Mouse (Mus musculus): Measurements from ENCODE around the gene Crybg2. TPM values are rescaled to one million over a fixed set of nuclear protein-coding genes. Genes with fewer than 3 reads are reported as not detected.

Crybg2 gene
- polyA plus RNA-seq, 1 experiment from 2014 or later = 1.1 TPM

- Histone ChIP-seq H3K9me3 (no peaks in the 10 kb centered on the region), H3K4me2 (replicated peaks) (no peak overlapping the region), H3K36me3 (no peaks in the 10 kb centered on the region), H3K27me3 (no peaks in the 10 kb centered on the region), H3K4me3 (replicated peaks) (no peak overlapping the region), H3K27ac (no peak overlapping the region), H3K9ac (replicated peaks) (no peak overlapping the region), H3K4me1 (replicated peaks) (peaks cover 15% of the 10 kb centered on the region)
- ATAC-seq = no peak
- 89% methylated on average over 8 of the region's 8 CpGs for WGBS
These were observed 56.4 kb downstream of the Crybg2 start for GRCm38 (mm10) chr4:134117012-134117411.

- peaks cover 10% of the 10 kb centered on the region for H3K4me1 ChIP-seq (replicated peaks)
- no peak overlapping the region for H3K4me3 ChIP-seq (replicated peaks)
- no peaks in the 10 kb centered on the region for H3K27me3 ChIP-seq
- no peak overlapping the region for H3K27ac ChIP-seq
- no peak for ATAC-seq
- no peaks in the 10 kb centered on the region for H3K9me3 ChIP-seq
- 0 out of 2 replicates have a peak overlapping the region, but pooled peaks have one; percentile 37 for H3K9ac ChIP-seq (replicated peaks)
- WGBS = 76% methylated on average over 14 of the region's 14 CpGs
- H3K4me2 ChIP-seq (replicated peaks) = no peak overlapping the region
- H3K36me3 ChIP-seq = no peaks in the 10 kb centered on the region
These were observed 57.6 kb downstream of the Crybg2 start for GRCm38 (mm10) chr4:134118126-134118800.

GRCm38 (mm10) chr4:134119042-134119441 is 58.4 kb downstream of the Crybg2 start:
- WGBS = 81% methylated on average over 5 of the region's 5 CpGs
- ATAC-seq = no peak
- Histone ChIP-seq H3K27ac (no peak overlapping the region), H3K9me3 (no peaks in the 10 kb centered on the region), H3K36me3 (no peaks in the 10 kb centered on the region), H3K4me2 (replicated peaks) (no peak overlapping the region), H3K9ac (replicated peaks) (no peak overlapping the region), H3K4me1 (replicated peaks) (peaks cover 4% of the 10 kb centered on the region), H3K27me3 (no peaks in the 10 kb centered on the region), H3K4me3 (replicated peaks) (no peak overlapping the region)

- H3K27ac ChIP-seq = no peak overlapping the region
- H3K9ac ChIP-seq (replicated peaks) = no peak overlapping the region
- H3K36me3 ChIP-seq = no peaks in the 10 kb centered on the region
- H3K4me3 ChIP-seq (replicated peaks) = no peak overlapping the region
- H3K27me3 ChIP-seq = no peaks in the 10 kb centered on the region
- 55% methylated on average over 9 of the region's 9 CpGs for WGBS
- ATAC-seq = no peak
- H3K9me3 ChIP-seq = no peaks in the 10 kb centered on the region
- peaks cover 7% of the 10 kb centered on the region for H3K4me1 ChIP-seq (replicated peaks)
- no peak overlapping the region for H3K4me2 ChIP-seq (replicated peaks)
These were observed 59.0 kb downstream of the Crybg2 start for GRCm38 (mm10) chr4:134119644-134120043.

GRCm38 (mm10) chr4:134120192-134120805 is 59.7 kb downstream of the Crybg2 start:
- H3K9me3 ChIP-seq = no peaks in the 10 kb centered on the region
- H3K27me3 ChIP-seq = no peaks in the 10 kb centered on the region
- no peak overlapping the region for H3K4me3 ChIP-seq (replicated peaks)
- peaks cover 7% of the 10 kb centered on the region for H3K4me1 ChIP-seq (replicated peaks)
- no peak overlapping the region for H3K9ac ChIP-seq (replicated peaks)
- no peak for ATAC-seq
- H3K36me3 ChIP-seq = no peaks in the 10 kb centered on the region
- no peak overlapping the region for H3K27ac ChIP-seq
- no peak overlapping the region for H3K4me2 ChIP-seq (replicated peaks)
- 86% methylated on average over 6 of the region's 6 CpGs for WGBS

- Histone ChIP-seq H3K27ac (no peak overlapping the region), H3K36me3 (no peaks in the 10 kb centered on the region), H3K27me3 (no peaks in the 10 kb centered on the region), H3K4me2 (replicated peaks) (no peak overlapping the region), H3K9me3 (no peaks in the 10 kb centered on the region), H3K4me3 (replicated peaks) (no peak overlapping the region), H3K4me1 (replicated peaks) (peaks cover 7% of the 10 kb centered on the region), H3K9ac (replicated peaks) (no peak overlapping the region)
- no peak for ATAC-seq
- 88% methylated on average over 4 of the region's 4 CpGs for WGBS
These were observed 60.3 kb downstream of the Crybg2 start for GRCm38 (mm10) chr4:134120916-134121315.

- Histone ChIP-seq H3K9ac (replicated peaks) (no peak overlapping the region), H3K4me1 (replicated peaks) (peaks cover 9% of the 10 kb centered on the region), H3K4me3 (replicated peaks) (no peak overlapping the region), H3K27ac (no peak overlapping the region), H3K4me2 (replicated peaks) (no peak overlapping the region), H3K9me3 (no peaks in the 10 kb centered on the region), H3K36me3 (peaks cover 4% of the 10 kb centered on the region; the same call in 1 of the 2 replicates), H3K27me3 (no peaks in the 10 kb centered on the region)
- 45% methylated on average over 4 of the region's 4 CpGs for WGBS
- no peak for ATAC-seq
These were observed 61.0 kb downstream of the Crybg2 start for GRCm38 (mm10) chr4:134121571-134121970.

- WGBS = 73% methylated on average over 3 of the region's 3 CpGs
- no peak for ATAC-seq
- Histone ChIP-seq H3K4me1 (replicated peaks) (peaks cover 15% of the 10 kb centered on the region), H3K4me3 (replicated peaks) (no peak overlapping the region), H3K9me3 (no peaks in the 10 kb centered on the region), H3K27ac (no peak overlapping the region), H3K36me3 (peaks cover 4% of the 10 kb centered on the region; the same call in 1 of the 2 replicates), H3K4me2 (replicated peaks) (no peak overlapping the region), H3K9ac (replicated peaks) (no peak overlapping the region), H3K27me3 (no peaks in the 10 kb centered on the region)
These were observed 61.7 kb downstream of the Crybg2 start for GRCm38 (mm10) chr4:134122281-134122680.

- 92% methylated on average over 6 of the region's 6 CpGs for WGBS
- Histone ChIP-seq H3K9ac (replicated peaks) (no peak overlapping the region), H3K4me1 (replicated peaks) (peaks cover 24% of the 10 kb centered on the region), H3K4me3 (replicated peaks) (no peak overlapping the region), H3K4me2 (replicated peaks) (no peak overlapping the region), H3K36me3 (peaks cover 4% of the 10 kb centered on the region; the same call in 1 of the 2 replicates), H3K9me3 (no peaks in the 10 kb centered on the region), H3K27me3 (no peaks in the 10 kb centered on the region), H3K27ac (no peak overlapping the region)
- ATAC-seq = no peak
These were observed 62.5 kb downstream of the Crybg2 start for GRCm38 (mm10) chr4:134123147-134123546.

GRCm38 (mm10) chr4:134123680-134124551 is 63.3 kb downstream of the Crybg2 start:
- Histone ChIP-seq H3K27ac (no peak overlapping the region), H3K9me3 (no peaks in the 10 kb centered on the region), H3K9ac (replicated peaks) (no peak overlapping the region), H3K27me3 (no peaks in the 10 kb centered on the region), H3K4me1 (replicated peaks) (peaks cover 27% of the 10 kb centered on the region), H3K36me3 (peaks cover 4% of the 10 kb centered on the region; the same call in 1 of the 2 replicates), H3K4me2 (replicated peaks) (no peak overlapping the region), H3K4me3 (replicated peaks) (no peak overlapping the region)
- no peak for ATAC-seq
- WGBS = 27% methylated on average over 17 of the region's 17 CpGs

- H3K27ac ChIP-seq = no peak overlapping the region
- peaks cover 5% of the 10 kb centered on the region for H3K36me3 ChIP-seq
- H3K9me3 ChIP-seq = no peaks in the 10 kb centered on the region
- 91% methylated on average over 15 of the region's 15 CpGs for WGBS
- H3K4me3 ChIP-seq (replicated peaks) = no peak overlapping the region
- peaks cover 32% of the 10 kb centered on the region for H3K4me1 ChIP-seq (replicated peaks)
- H3K27me3 ChIP-seq = no peaks in the 10 kb centered on the region
- no peak overlapping the region for H3K4me2 ChIP-seq (replicated peaks)
- no peak for ATAC-seq
- no peak overlapping the region for H3K9ac ChIP-seq (replicated peaks)
These were observed 64.9 kb downstream of the Crybg2 start for GRCm38 (mm10) chr4:134125383-134126060.

Measured in midbrain, embryonic 13.5 days (tissue).